Mouse (Mus musculus): Measurements from ENCODE around the gene Pde10a. TPM values are rescaled to one million over a fixed set of nuclear protein-coding genes. Genes with fewer than 3 reads are reported as not detected.

Pde10a gene
- total and polyA plus RNA-seq, 2 experiments from 2014 or later, result 14.7 to 55.4 TPM

DNA sequence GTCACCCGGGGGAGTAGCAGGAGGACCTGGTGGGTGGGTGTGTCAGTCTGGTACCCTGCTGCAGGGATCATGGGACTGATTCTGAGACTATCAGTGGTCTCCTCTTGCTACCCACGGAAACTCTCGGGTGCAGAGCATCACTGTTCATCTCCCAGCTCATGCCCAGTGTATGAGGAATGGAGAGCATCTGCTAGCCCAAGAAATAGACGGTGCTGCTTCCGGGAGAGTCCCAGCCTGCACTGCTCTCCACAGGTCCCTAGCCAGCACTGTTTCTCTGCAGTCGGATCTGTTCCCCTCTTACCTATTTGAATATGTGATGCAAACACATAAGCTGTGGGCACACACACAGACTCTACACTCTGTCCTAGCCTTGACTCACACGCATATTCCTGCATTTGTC, 204.6 kb downstream of the Pde10a start:
- no peaks in the 10 kb centered on the region for H3K36me3 ChIP-seq (ENCODE audit: insufficient read depth)
- H3K27me3 ChIP-seq (ENCODE audit: insufficient read depth, low read length), result no peaks in the 10 kb centered on the region
- whole genome bisulfite sequencing, result 77% methylated on average over 7 of the region's 7 CpGs
- H3K9ac ChIP-seq, result no peak overlapping the region
- DNase-seq (no peak), ATAC-seq (no peak)
- no peaks in the 10 kb centered on the region for H3K9me3 ChIP-seq (ENCODE audit: low read length)
- TF ChIP-seq CTCF (IDR thresholded peaks at IDR 0.05; ENCODE audit: low read depth), result no peak
- H3K4me1 ChIP-seq (ENCODE audit: insufficient read depth), result no peaks in the 10 kb centered on the region
- 0 out of 2 replicates have a peak overlapping the region, but pooled peaks have one; percentile 15 for H3K27ac ChIP-seq (ENCODE audit: low read depth, low read length)
- H3K4me3 ChIP-seq (ENCODE audit: low read depth, low read length), result no peak overlapping the region
- no peak overlapping the region for H3K4me2 ChIP-seq (ENCODE audit: low read depth)

DNA sequence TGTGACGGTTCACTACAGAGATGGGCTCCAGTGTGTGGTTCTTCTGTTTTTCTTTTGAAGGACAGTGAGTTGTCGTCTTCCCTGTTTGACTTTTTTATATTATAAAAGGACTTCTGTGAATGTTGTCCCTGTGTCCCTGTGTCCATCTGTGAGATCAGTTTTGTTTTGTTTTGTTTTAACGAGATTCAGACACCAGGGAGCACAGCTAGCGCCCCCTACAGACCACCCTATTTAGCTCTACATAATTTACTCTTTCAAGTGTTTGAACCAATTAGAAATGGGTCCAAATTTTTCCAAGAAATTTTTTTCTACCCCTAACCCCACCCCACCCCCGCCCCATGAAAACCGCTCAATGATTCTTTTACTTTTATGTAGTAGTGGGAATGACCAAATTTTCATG, 205.9 kb downstream of the Pde10a start:
- Histone ChIP-seq H3K4me1 (ENCODE audit: insufficient read depth) (no peaks in the 10 kb centered on the region), H3K4me3 (ENCODE audit: low read depth, low read length) (no peak overlapping the region), H3K9me3 (ENCODE audit: low read length) (no peaks in the 10 kb centered on the region), H3K9ac (no peak overlapping the region), H3K27ac (ENCODE audit: low read depth, low read length) (no peak overlapping the region), H3K27me3 (ENCODE audit: insufficient read depth, low read length) (no peaks in the 10 kb centered on the region), H3K36me3 (ENCODE audit: insufficient read depth) (no peaks in the 10 kb centered on the region), H3K4me2 (ENCODE audit: low read depth) (no peak overlapping the region)
- TF ChIP-seq CTCF (IDR thresholded peaks at IDR 0.05; ENCODE audit: low read depth), result no peak
- no peak for ATAC-seq
- WGBS, result 65% methylated on average over 6 of the region's 6 CpGs
- DNase-seq, result no peak

DNA sequence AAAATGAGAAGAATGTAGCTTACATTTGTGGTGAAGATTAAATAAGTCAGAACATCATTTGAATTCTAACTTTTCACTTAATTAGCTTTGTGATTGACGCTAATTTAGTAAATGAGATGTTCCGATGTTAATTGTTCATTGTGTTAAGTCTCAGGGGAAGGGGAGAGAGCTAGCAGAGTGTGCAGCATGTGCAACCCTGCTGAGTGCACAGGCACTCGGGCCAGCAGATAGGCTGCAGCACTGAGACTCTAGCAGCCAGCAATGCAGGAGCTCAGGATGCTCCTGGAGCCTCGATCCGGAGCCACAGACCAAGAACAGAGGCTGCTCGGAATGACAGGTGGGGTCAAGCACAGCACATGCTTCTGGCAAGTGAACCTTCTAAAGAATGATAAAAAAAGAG, 211.1 kb downstream of the Pde10a start:
- Histone ChIP-seq H3K9me3 (ENCODE audit: low read length) (no peaks in the 10 kb centered on the region), H3K9ac (no peak overlapping the region), H3K36me3 (ENCODE audit: insufficient read depth) (no peaks in the 10 kb centered on the region), H3K27ac (ENCODE audit: low read depth, low read length) (no peak overlapping the region), H3K4me2 (ENCODE audit: low read depth) (no peak overlapping the region), H3K4me1 (ENCODE audit: insufficient read depth) (no peaks in the 10 kb centered on the region), H3K4me3 (ENCODE audit: low read depth, low read length) (no peak overlapping the region), H3K27me3 (ENCODE audit: insufficient read depth, low read length) (no peaks in the 10 kb centered on the region)
- ATAC-seq (peak; percentile 90), DNase-seq (peak; percentile 45)
- WGBS, result 28% methylated on average over 6 of the region's 6 CpGs
- TF ChIP-seq CTCF (IDR thresholded peaks at IDR 0.05; ENCODE audit: low read depth), result peak; percentile 43; the same call in 1 of the 2 replicates

DNA sequence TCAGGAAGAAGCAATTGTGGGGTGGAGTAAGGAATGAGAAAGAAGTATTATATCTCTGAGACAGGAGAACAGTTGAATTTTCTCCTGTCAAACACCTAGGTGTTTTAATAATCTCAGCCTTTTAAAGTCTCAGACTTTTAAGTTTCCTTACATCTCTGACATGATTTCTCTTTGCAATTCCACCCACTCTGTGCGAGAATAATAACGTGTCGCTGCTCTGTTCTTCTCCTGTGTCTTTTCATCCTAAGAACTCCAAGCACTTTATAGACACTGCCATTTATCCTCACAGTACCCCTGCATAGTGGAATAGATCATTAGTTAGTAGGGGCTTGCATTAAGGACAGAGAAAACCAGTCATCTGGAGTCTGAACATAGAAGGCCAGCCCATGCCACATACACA, 217.6 kb downstream of the Pde10a start:
- no peak for DNase-seq

GRCm38 (mm10) chr17:8745334-8745733, 220.2 kb downstream of the Pde10a start:
- ATAC-seq, result no peak
- Histone ChIP-seq H3K9ac (no peak overlapping the region), H3K9me3 (ENCODE audit: low read length) (no peaks in the 10 kb centered on the region), H3K4me1 (ENCODE audit: insufficient read depth) (no peaks in the 10 kb centered on the region), H3K27ac (ENCODE audit: low read depth, low read length) (no peak overlapping the region), H3K4me2 (ENCODE audit: low read depth) (no peak overlapping the region), H3K36me3 (ENCODE audit: insufficient read depth) (no peaks in the 10 kb centered on the region), H3K27me3 (ENCODE audit: insufficient read depth, low read length) (no peaks in the 10 kb centered on the region), H3K4me3 (ENCODE audit: low read depth, low read length) (no peak overlapping the region)
- 64% methylated on average over 1 of the region's 1 CpGs for WGBS
- no peak for DNase-seq
- TF ChIP-seq CTCF (IDR thresholded peaks at IDR 0.05; ENCODE audit: low read depth), result peak; percentile 39

More for the DNA sequence above, 217.6 kb downstream of the Pde10a start:
- peak; percentile 79 for ATAC-seq
- Histone ChIP-seq H3K9ac (no peak overlapping the region), H3K9me3 (ENCODE audit: low read length) (no peaks in the 10 kb centered on the region), H3K27me3 (ENCODE audit: insufficient read depth, low read length) (no peaks in the 10 kb centered on the region), H3K27ac (ENCODE audit: low read depth, low read length) (0 out of 2 replicates have a peak overlapping the region, but pooled peaks have one; percentile 16), H3K4me2 (ENCODE audit: low read depth) (no peak overlapping the region), H3K4me3 (ENCODE audit: low read depth, low read length) (no peak overlapping the region), H3K4me1 (ENCODE audit: insufficient read depth) (no peaks in the 10 kb centered on the region), H3K36me3 (ENCODE audit: insufficient read depth) (no peaks in the 10 kb centered on the region)
- no peak for TF ChIP-seq CTCF (IDR thresholded peaks at IDR 0.05; ENCODE audit: low read depth)
- 72% methylated on average over 3 of the region's 3 CpGs for WGBS

DNA sequence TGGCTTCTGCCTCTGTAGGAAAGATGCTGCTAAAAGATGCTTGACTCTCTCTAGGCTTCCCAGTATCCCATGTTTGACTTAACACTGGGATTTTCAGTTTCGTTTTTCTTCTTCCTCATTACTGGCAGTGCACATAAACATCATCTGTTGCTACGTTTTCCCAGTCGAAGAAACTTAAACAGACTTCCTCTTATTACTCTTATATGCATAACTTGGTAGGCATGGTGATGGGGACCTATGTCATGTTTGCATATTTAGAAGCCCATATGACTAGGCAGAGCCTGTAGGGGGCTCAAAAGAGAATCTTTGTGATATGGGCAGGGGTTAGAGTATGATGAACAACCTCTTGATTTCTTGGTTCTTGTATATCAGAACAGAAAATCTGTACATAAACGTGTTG, 224.3 kb downstream of the Pde10a start:
- H3K36me3 ChIP-seq (ENCODE audit: insufficient read depth), result no peaks in the 10 kb centered on the region
- no peak for DNase-seq
- H3K9ac ChIP-seq, result no peak overlapping the region
- ATAC-seq, result no peak
- no peaks in the 10 kb centered on the region for H3K9me3 ChIP-seq (ENCODE audit: low read length)
- no peak overlapping the region for H3K4me3 ChIP-seq (ENCODE audit: low read depth, low read length)
- 71% methylated on average over 4 of the region's 4 CpGs for WGBS
- H3K4me2 ChIP-seq (ENCODE audit: low read depth), result no peak overlapping the region
- H3K27ac ChIP-seq (ENCODE audit: low read depth, low read length), result no peak overlapping the region
- no peak for TF ChIP-seq CTCF (IDR thresholded peaks at IDR 0.05; ENCODE audit: low read depth)
- H3K27me3 ChIP-seq (ENCODE audit: insufficient read depth, low read length), result no peaks in the 10 kb centered on the region
- H3K4me1 ChIP-seq (ENCODE audit: insufficient read depth), result no peaks in the 10 kb centered on the region

- no peaks in the 10 kb centered on the region for H3K9me3 ChIP-seq (ENCODE audit: low read length)
- TF ChIP-seq CTCF (IDR thresholded peaks at IDR 0.05; ENCODE audit: low read depth), result no peak
- H3K27ac ChIP-seq (ENCODE audit: low read depth, low read length), result no peak overlapping the region
- H3K4me1 ChIP-seq (ENCODE audit: insufficient read depth), result no peaks in the 10 kb centered on the region
- H3K4me2 ChIP-seq (ENCODE audit: low read depth), result no peak overlapping the region
- H3K36me3 ChIP-seq (ENCODE audit: insufficient read depth), result no peaks in the 10 kb centered on the region
- H3K27me3 ChIP-seq (ENCODE audit: insufficient read depth, low read length), result no peaks in the 10 kb centered on the region
- 92% methylated on average over 5 of the region's 5 CpGs for WGBS
- H3K9ac ChIP-seq, result no peak overlapping the region
- no peak for DNase-seq
- H3K4me3 ChIP-seq (ENCODE audit: low read depth, low read length), result no peak overlapping the region
- no peak for ATAC-seq
These were observed 232.4 kb downstream of the Pde10a start for GRCm38 (mm10) chr17:8757576-8757975.

Measured in forebrain, postnatal 0 days (tissue).